Mouse (Mus musculus): ENCODE data around the gene Slc17a6.

- TF ChIP-seq POLR2A (IDR thresholded peaks at IDR 0.05; ENCODE audit: borderline replicate concordance, extremely low read depth, insufficient read depth, insufficient read length, poor library complexity, severe bottlenecking) (no peak), CTCF (IDR thresholded peaks at IDR 0.05; ENCODE audit: borderline replicate concordance, extremely low read depth, insufficient read depth, insufficient read length) (no peak)
These were observed 2.6 kb downstream of the Slc17a6 start for GRCm38 (mm10) chr7:51624336-51624897.
